Mouse (Mus musculus) lung, postnatal 0 days (tissue): ENCODE measurements around the gene Sectm1b. TPM values are rescaled to one million over a fixed set of nuclear protein-coding genes. Genes with fewer than 3 reads are reported as not detected.
"Not testable (repeated sequence)": the region's sequence is repeated elsewhere in the genome, so short reads cannot be mapped to it uniquely, and the experiment has no call there.

Experiments used
- ATAC-seq: fragments of 200-750 bp; cut with Nextera tagmentation; 2 replicates; pipeline ENCODE4 v1.8.0; 2017; ENCODE audit warnings: moderate library complexity
- DNase-seq: peaks from one replicate; pipeline ENCODE4 v3.0.0-alpha.2; 2016; ENCODE audit warnings: low spot score
- H3K27ac ChIP-seq: fragments of 300-500 bp; sonication (generic); 2 replicates; pipeline ENCODE4 v1.5.1; 2014; ENCODE audit warnings: antibody characterized with exemption, mild to moderate bottlenecking, low read length, mixed read lengths
- H3K27me3 ChIP-seq: fragments of 300-500 bp; sonication (generic); replicated peaks from 2 replicates; pipeline ENCODE4 v1.6.1; 2014; ENCODE audit warnings: low read length, mixed read lengths; ENCODE audit not compliant: insufficient read depth
- H3K36me3 ChIP-seq: fragments of 300-500 bp; sonication (generic); 2 replicates; pipeline ENCODE4 v1.6.1; 2014; ENCODE audit warnings: low read length, mixed read lengths; ENCODE audit not compliant: insufficient read depth
- H3K4me1 ChIP-seq: fragments of 300-500 bp; sonication (generic); 2 replicates; pipeline ENCODE4 v1.6.1; 2014; ENCODE audit warnings: antibody characterized with exemption, low read depth, low read length, mixed read lengths; ENCODE audit not compliant: insufficient read depth
- H3K4me2 ChIP-seq: fragments of 300-500 bp; sonication (generic); replicated peaks from 2 replicates; pipeline ENCODE4 v1.6.1; 2014; ENCODE audit warnings: low read depth, mild to moderate bottlenecking, low read length, moderate library complexity, mixed read lengths
- H3K4me3 ChIP-seq: fragments of 300-500 bp; sonication (generic); 2 replicates; pipeline ENCODE4 v1.5.1; 2014; ENCODE audit warnings: low read depth, low read length
- H3K9ac ChIP-seq: fragments of 300-500 bp; sonication (generic); replicated peaks from 2 replicates; pipeline ENCODE4 v1.6.1; 2014; ENCODE audit warnings: low read depth, mild to moderate bottlenecking
- H3K9me3 ChIP-seq: fragments of 300-500 bp; sonication (generic); 2 replicates; pipeline ENCODE4 v1.6.1; 2016; ENCODE audit warnings: low read length, mixed read lengths
- CTCF ChIP-seq: IDR thresholded peaks from 2 replicates; pipeline ENCODE4 v1.5.1; 2016; ENCODE audit warnings: antibody characterized with exemption, mild to moderate bottlenecking
- EP300 ChIP-seq: IDR thresholded peaks from 2 replicates; pipeline ENCODE4 v1.6.1; 2016; ENCODE audit warnings: antibody characterized with exemption, mild to moderate bottlenecking, control low read depth
- WGBS: fragments of 180-500 bp; shearing (Covaris S2); extraction: QIAGEN DNeasy Blood & Tissue Kit; methylation state at CpG from one replicate; pipeline ENCODE4 v1.1.7; 2014; 5-methylcytosine and 5-hydroxymethylcytosine counted together
- polyA plus RNA-seq: library from polyadenylated mRNA; unstranded; fragments of >200 nt; fragmentation: Nextera tagmentation; extraction: Ambion mirVana; gene quantifications from 2 replicates; pipeline ENCODE4 v1.2.1, GENCODE M21; 2015

Gene Sectm1b
- 0.24 and 0.31 TPM in 2 replicates for polyA plus RNA-seq

GRCm38 (mm10) chr11:121063379-121063778 lies at the start of gene Sectm1b:
Gene Sectm1b (minus strand): TSS chr11:121063569.
- H3K9ac ChIP-seq: no peak within 1 kb of the TSS
- no peaks in the 10 kb centered on the region for H3K4me1 ChIP-seq
- no peak within 1 kb of the TSS for H3K27ac ChIP-seq
- no peaks in the 10 kb centered on the region for H3K36me3 ChIP-seq
- H3K27me3 ChIP-seq: no peaks in the 10 kb centered on the region
- no peaks in the 10 kb centered on the region for H3K9me3 ChIP-seq
- no peak for TF ChIP-seq CTCF
- no peak for TF ChIP-seq EP300
- ATAC-seq: no peak
- H3K4me3 ChIP-seq: no peak within 1 kb of the TSS
- no peak within 1 kb of the TSS for H3K4me2 ChIP-seq
- WGBS: 57% methylated on average over 5 of the region's 5 CpGs
- DNase-seq: no peak

- H3K4me3 ChIP-seq: no peak overlapping the region
- WGBS: 61% methylated on average over 5 of the region's 5 CpGs
Measured at GRCm38 (mm10) chr11:121112091-121112775, 48.9 kb upstream of the Sectm1b start.

GRCm38 (mm10) chr11:121111601-121112000 lies 48.2 kb upstream of the Sectm1b start:
- Histone ChIP-seq H3K27ac (no peak overlapping the region), H3K36me3 (no peaks in the 10 kb centered on the region), H3K9me3 (no peaks in the 10 kb centered on the region), H3K4me1 (peaks cover 5% of the 10 kb centered on the region), H3K4me2 (no peak overlapping the region), H3K4me3 (no peak overlapping the region), H3K27me3 (no peaks in the 10 kb centered on the region), H3K9ac (no peak overlapping the region)
- 75% methylated on average over 1 of the region's 1 CpGs for WGBS
- DNase-seq (no peak), ATAC-seq (no peak)
- TF ChIP-seq EP300: no peak
- TF ChIP-seq CTCF: no peak

More at GRCm38 (mm10) chr11:121112091-121112775, 48.9 kb upstream of the Sectm1b start:
- no peak for ATAC-seq
- no peak overlapping the region for H3K4me2 ChIP-seq
- no peak overlapping the region for H3K9ac ChIP-seq
- peaks cover 5% of the 10 kb centered on the region for H3K4me1 ChIP-seq
- no peak overlapping the region for H3K27ac ChIP-seq
- TF ChIP-seq CTCF (no peak), EP300 (no peak)
- no peaks in the 10 kb centered on the region for H3K27me3 ChIP-seq
- no peaks in the 10 kb centered on the region for H3K9me3 ChIP-seq
- no peaks in the 10 kb centered on the region for H3K36me3 ChIP-seq
- no peak for DNase-seq

GRCm38 (mm10) chr11:121111051-121111450 lies 47.7 kb upstream of the Sectm1b start:
- WGBS: 75% methylated on average over 3 of the region's 3 CpGs
- H3K9ac ChIP-seq: no peak overlapping the region
- H3K9me3 ChIP-seq: no peaks in the 10 kb centered on the region
- H3K27me3 ChIP-seq: no peaks in the 10 kb centered on the region
- no peaks in the 10 kb centered on the region for H3K36me3 ChIP-seq
- DNase-seq (no peak), ATAC-seq (no peak)
- no peak overlapping the region for H3K27ac ChIP-seq
- no peak overlapping the region for H3K4me2 ChIP-seq
- peaks cover 5% of the 10 kb centered on the region for H3K4me1 ChIP-seq
- H3K4me3 ChIP-seq: no peak overlapping the region
- TF ChIP-seq CTCF (no peak), EP300 (no peak)

- WGBS: 4% methylated on average over 2 of the region's 2 CpGs
- DNase-seq: peak; percentile 75
Measured at GRCm38 (mm10) chr11:121109986-121110385, 46.6 kb upstream of the Sectm1b start.

GRCm38 (mm10) chr11:121108061-121108460 lies 44.7 kb upstream of the Sectm1b start:
- no peak overlapping the region for H3K27ac ChIP-seq
- H3K27me3 ChIP-seq: no peaks in the 10 kb centered on the region
- H3K4me2 ChIP-seq: no peak overlapping the region
- TF ChIP-seq CTCF (no peak), EP300 (no peak)
- H3K36me3 ChIP-seq: no peaks in the 10 kb centered on the region
- H3K4me1 ChIP-seq: peaks cover 5% of the 10 kb centered on the region
- H3K4me3 ChIP-seq: no peak overlapping the region
- DNase-seq: peak; percentile 39
- WGBS: 10% methylated on average over 9 of the region's 9 CpGs
- ATAC-seq: peak; percentile 50
- H3K9ac ChIP-seq: no peak overlapping the region
- no peaks in the 10 kb centered on the region for H3K9me3 ChIP-seq

More at GRCm38 (mm10) chr11:121109986-121110385, 46.6 kb upstream of the Sectm1b start:
- Histone ChIP-seq H3K4me1 (peaks cover 5% of the 10 kb centered on the region), H3K9me3 (no peaks in the 10 kb centered on the region), H3K4me2 (no peak overlapping the region), H3K27ac (no peak overlapping the region), H3K9ac (no peak overlapping the region), H3K4me3 (no peak overlapping the region), H3K27me3 (no peaks in the 10 kb centered on the region), H3K36me3 (no peaks in the 10 kb centered on the region)
- TF ChIP-seq EP300 (no peak), CTCF (no peak)
- peak; percentile 61; the same call in 1 of the 2 replicates for ATAC-seq

GRCm38 (mm10) chr11:121107242-121107641 lies 43.9 kb upstream of the Sectm1b start:
- not testable (repeated sequence) for ATAC-seq, H3K27me3 ChIP-seq, H3K9me3 ChIP-seq, H3K36me3 ChIP-seq, H3K4me1 ChIP-seq, H3K4me3 ChIP-seq, DNase-seq, H3K27ac ChIP-seq, H3K4me2 ChIP-seq, H3K9ac ChIP-seq
- 73% methylated on average over 1 of the region's 1 CpGs for WGBS
